8 mouse cellular contexts compared by ENCODE assay signal in genomic region chr12:112644180-112644854, GRCm38 (mm10). TPM values are rescaled to one million over a fixed set of nuclear protein-coding genes. Genes with fewer than 3 reads are reported as not detected.
A peak's percentile ranks its signal among the peaks of the same experiment; 100 is the strongest.
DNase-seq lines count a peak whose midpoint lies in the region; ATAC-seq and TF ChIP-seq lines count a peak whose summit lies in the region.

Siva1 (plus strand) TSS chr12:112644679.

- H3K9me3 ChIP-seq in embryonic facial prominence, embryonic 13.5 days, result no peaks in the 10 kb centered on the region
- H3K9me3 ChIP-seq in limb, embryonic 12.5 days, result no peaks in the 10 kb centered on the region
- no peaks in the 10 kb centered on the region for H3K9me3 ChIP-seq in midbrain, embryonic 15.5 days

- H3K4me3 ChIP-seq in embryonic facial prominence, embryonic 13.5 days, result peak within 1 kb of the TSS; percentile 87
- H3K4me3 ChIP-seq in kidney, adult 2 months (ENCODE audit: insufficient read depth, low read depth, low read length), result peak within 1 kb of the TSS; percentile 65
- peak within 1 kb of the TSS; percentile 79 for H3K4me3 ChIP-seq in limb, embryonic 12.5 days (replicated peaks)
- peak within 1 kb of the TSS; percentile 63 for H3K4me3 ChIP-seq in midbrain, embryonic 15.5 days
- H3K4me3 ChIP-seq in spleen, adult 2 months (ENCODE audit: extremely low read depth, insufficient read depth, insufficient read length), result peak within 1 kb of the TSS; percentile 82

- no peaks in the 10 kb centered on the region for H3K27me3 ChIP-seq in embryonic facial prominence, embryonic 13.5 days
- H3K27me3 ChIP-seq in kidney, adult 2 months (replicated peaks; ENCODE audit: control insufficient read depth, insufficient read depth, low read length), result no peaks in the 10 kb centered on the region
- H3K27me3 ChIP-seq in limb, embryonic 12.5 days, result no peaks in the 10 kb centered on the region
- H3K27me3 ChIP-seq in midbrain, embryonic 15.5 days (replicated peaks), result no peaks in the 10 kb centered on the region
- H3K27me3 ChIP-seq in spleen, adult 2 months (ENCODE audit: control insufficient read depth, insufficient read depth, low read length), result no peaks in the 10 kb centered on the region

- H3K27ac ChIP-seq in embryonic facial prominence, embryonic 13.5 days, result peak within 1 kb of the TSS; percentile 93
- peak within 1 kb of the TSS; percentile 40; the same call in 1 of the 2 replicates for H3K27ac ChIP-seq in kidney, adult 2 months (ENCODE audit: insufficient read depth, low read depth, low read length)
- peak within 1 kb of the TSS; percentile 89 for H3K27ac ChIP-seq in limb, embryonic 12.5 days
- peak within 1 kb of the TSS; percentile 74 for H3K27ac ChIP-seq in midbrain, embryonic 15.5 days
- peak within 1 kb of the TSS; percentile 68 for H3K27ac ChIP-seq in spleen, adult 2 months (ENCODE audit: insufficient read depth, low read length)

- WGBS in embryonic facial prominence, embryonic 13.5 days, result 2% methylated on average over 44 of the region's 46 CpGs
- 2% methylated on average over 45 of the region's 46 CpGs for whole genome bisulfite sequencing in kidney, adult 2 months
- WGBS in limb, embryonic 12.5 days, result 2% methylated on average over 45 of the region's 46 CpGs
- WGBS in midbrain, embryonic 15.5 days, result 1% methylated on average over 46 of the region's 46 CpGs
- 1% methylated on average over 46 of the region's 46 CpGs for WGBS in spleen, adult 2 months

- no peak for TF ChIP-seq CTCF in kidney, adult 2 months (conservative IDR thresholded peaks at IDR 0.05; ENCODE audit: insufficient read depth, insufficient read length, low read depth, low read length)
- no peak for TF ChIP-seq CTCF in spleen, adult 2 months (IDR thresholded peaks at IDR 0.05; ENCODE audit: extremely low read depth, insufficient read depth, insufficient read length, insufficient replicate concordance)

- ATAC-seq in embryonic facial prominence, embryonic 13.5 days (ENCODE audit: insufficient number of reproducible peaks, insufficient read depth, low FRiP score, low TSS enrichment, low read depth), result peak; percentile 96
- peak; percentile 98 for ATAC-seq in limb, embryonic 12.5 days (ENCODE audit: insufficient number of reproducible peaks, insufficient read depth, low FRiP score, low TSS enrichment, low read depth)
- peak; percentile 96 for ATAC-seq in midbrain, embryonic 15.5 days (replicated peaks)

- peak within 1 kb of the TSS; percentile 87 for H3K9ac ChIP-seq in embryonic facial prominence, embryonic 13.5 days
- H3K9ac ChIP-seq in limb, embryonic 12.5 days (replicated peaks), result peak within 1 kb of the TSS; percentile 83
- H3K9ac ChIP-seq in midbrain, embryonic 15.5 days, result peak within 1 kb of the TSS; percentile 57

- H3K36me3 ChIP-seq in embryonic facial prominence, embryonic 13.5 days, result peaks cover 26% of the 10 kb centered on the region
- no peaks in the 10 kb centered on the region for H3K36me3 ChIP-seq in kidney, adult 2 months (ENCODE audit: control insufficient read depth, insufficient read depth, low read length)
- peaks cover 24% of the 10 kb centered on the region for H3K36me3 ChIP-seq in limb, embryonic 12.5 days
- H3K36me3 ChIP-seq in midbrain, embryonic 15.5 days (replicated peaks), result peaks cover 7% of the 10 kb centered on the region; the same call in 1 of the 2 replicates
- no peaks in the 10 kb centered on the region for H3K36me3 ChIP-seq in spleen, adult 2 months (ENCODE audit: control insufficient read depth, insufficient read depth, low read length)

- H3K4me1 ChIP-seq in embryonic facial prominence, embryonic 13.5 days, result peaks cover 20% of the 10 kb centered on the region
- H3K4me1 ChIP-seq in kidney, adult 2 months (ENCODE audit: control insufficient read depth, insufficient read depth, low read length), result no peaks in the 10 kb centered on the region
- H3K4me1 ChIP-seq in limb, embryonic 12.5 days (replicated peaks), result peaks cover 20% of the 10 kb centered on the region
- H3K4me1 ChIP-seq in midbrain, embryonic 15.5 days, result peaks cover 23% of the 10 kb centered on the region
- peaks cover 4% of the 10 kb centered on the region; the same call in 1 of the 2 replicates for H3K4me1 ChIP-seq in spleen, adult 2 months (ENCODE audit: control insufficient read depth, insufficient read depth, insufficient read length)

- peak; percentile 99 for DNase-seq in 3134 (ENCODE audit: extremely low read depth, insufficient read length, low spot score)
- peak; percentile 100 for DNase-seq in adrenal gland, postnatal 36 days
- peak; percentile 99 to 100 for DNase-seq in heart, adult 18-20 months
- DNase-seq in kidney, adult 2 months, result peak; percentile 99
- DNase-seq in spleen, adult 2 months (ENCODE audit: low read depth in 1 of 2, low spot score in 2 of 2), result peak; percentile 97 to 99

- peak within 1 kb of the TSS; percentile 90 for H3K4me2 ChIP-seq in embryonic facial prominence, embryonic 13.5 days
- H3K4me2 ChIP-seq in limb, embryonic 12.5 days, result peak within 1 kb of the TSS; percentile 76
- peak within 1 kb of the TSS; percentile 62 for H3K4me2 ChIP-seq in midbrain, embryonic 15.5 days

- TF ChIP-seq POLR2A in kidney, adult 2 months (IDR thresholded peaks at IDR 0.05; ENCODE audit: low read depth, low read length), result no peak
- TF ChIP-seq POLR2A in spleen, adult 2 months (IDR thresholded peaks at IDR 0.05; ENCODE audit: low read depth, low read length), result no peak

RNA-seq across cellular contexts. Expression of gene Siva1, which starts in this region (rescaled TPM):
- total RNA-seq in adrenal gland, postnatal 36 days (2021), result 10 to 100 TPM; 45.4 to 46.9 TPM
- polyA plus RNA-seq in embryonic facial prominence, embryonic 13.5 days (2015; fragmentation: Nextera tagmentation; extraction: Ambion mirVana), result 249 and 252 TPM in 2 replicates
- 10 to 100 TPM; 31.7 to 35.2 TPM for total RNA-seq in heart, adult 18-20 months (2021)
- 27.7 and 27.8 TPM in 2 replicates for polyA plus RNA-seq in kidney, adult 2 months (2012; rRNA removed)
- polyA plus RNA-seq in limb, embryonic 12.5 days (2016; fragmentation: Nextera tagmentation; extraction: Ambion mirVana), result 248 and 258 TPM in 2 replicates
- 51.2 and 59.2 TPM in 2 replicates for polyA plus RNA-seq in midbrain, embryonic 15.5 days (2015; fragmentation: Nextera tagmentation; extraction: Ambion mirVana)
- polyA plus RNA-seq in spleen, adult 2 months (2012; rRNA removed), result 31.6 and 42.5 TPM in 2 replicates

Comparison
In these comparisons a context has a peak if more than half of its experiments do, and no peak if none do; other contexts are left out.
1. Peak in every context shown above with its lines: DNase-seq, ATAC-seq, H3K4me3 ChIP-seq and H3K27ac ChIP-seq.
2. H3K27ac ChIP-seq: peak in every context shown above with its lines; median percentile 93 in embryonic facial prominence, embryonic 13.5 days; 89 in limb, embryonic 12.5 days; 74 in midbrain, embryonic 15.5 days; 68 in spleen, adult 2 months; 40 in kidney, adult 2 months.